Mouse (Mus musculus) testis, adult 2 months (tissue): Measurements from ENCODE around the gene 4933407L21Rik. TPM values are rescaled to one million over a fixed set of nuclear protein-coding genes. Genes with fewer than 3 reads are reported as not detected.
"Not testable (repeated sequence)": the region's sequence is repeated elsewhere in the genome, so short reads cannot be mapped to it uniquely, and the experiment has no call there.

ENCODE experiments used
- H3K27ac ChIP-seq: fragments of 200-500 bp; 2 replicates; pipeline ENCODE4 v1.5.1; 2012; ENCODE audit warnings: low read depth, low read length; ENCODE audit not compliant: control insufficient read depth, insufficient read depth
- H3K27me3 ChIP-seq: fragments of 200-500 bp; 2 replicates; pipeline ENCODE4 v1.6.1; 2012; ENCODE audit warnings: mild to moderate bottlenecking, low read length, moderate library complexity; ENCODE audit not compliant: control insufficient read depth, insufficient read depth
- H3K36me3 ChIP-seq: fragments of 200-500 bp; 2 replicates; pipeline ENCODE4 v1.6.1; 2012; ENCODE audit warnings: mild to moderate bottlenecking, low read length; ENCODE audit not compliant: control insufficient read depth, insufficient read depth
- H3K4me1 ChIP-seq: fragments of 200-500 bp; 2 replicates; pipeline ENCODE4 v1.6.1; 2012; ENCODE audit warnings: low read length; ENCODE audit not compliant: control insufficient read depth, insufficient read depth
- H3K4me3 ChIP-seq: fragments of 200-500 bp; 2 replicates; pipeline ENCODE4 v1.5.1; 2012; ENCODE audit warnings: low read depth, mild to moderate bottlenecking, low read length, moderate library complexity, mixed read lengths; ENCODE audit not compliant: control insufficient read depth
- CTCF ChIP-seq: fragments of 200-500 bp; IDR thresholded peaks from 2 replicates; pipeline ENCODE4 v1.5.1; 2012; ENCODE audit warnings: low read depth, mild to moderate bottlenecking, inconsistent platforms, low read length, moderate library complexity; ENCODE audit not compliant: control insufficient read depth, insufficient read depth, insufficient replicate concordance
- POLR2A ChIP-seq: fragments of 200-500 bp; IDR thresholded peaks from 2 replicates; pipeline ENCODE4 v1.6.1; 2012; ENCODE audit warnings: low read depth, mild to moderate bottlenecking, inconsistent platforms, low read length, moderate library complexity; ENCODE audit not compliant: control insufficient read depth
- polyA plus RNA-seq: library from polyadenylated mRNA; depleted of rRNA; stranded (reverse); fragments of >200 nt; gene quantifications from 2 replicates; pipeline ENCODE4 v1.2.3, GENCODE M21; 2012; rRNA removed

Gene 4933407L21Rik
- polyA plus RNA-seq, 1 experiment: 1.6 TPM

DNA sequence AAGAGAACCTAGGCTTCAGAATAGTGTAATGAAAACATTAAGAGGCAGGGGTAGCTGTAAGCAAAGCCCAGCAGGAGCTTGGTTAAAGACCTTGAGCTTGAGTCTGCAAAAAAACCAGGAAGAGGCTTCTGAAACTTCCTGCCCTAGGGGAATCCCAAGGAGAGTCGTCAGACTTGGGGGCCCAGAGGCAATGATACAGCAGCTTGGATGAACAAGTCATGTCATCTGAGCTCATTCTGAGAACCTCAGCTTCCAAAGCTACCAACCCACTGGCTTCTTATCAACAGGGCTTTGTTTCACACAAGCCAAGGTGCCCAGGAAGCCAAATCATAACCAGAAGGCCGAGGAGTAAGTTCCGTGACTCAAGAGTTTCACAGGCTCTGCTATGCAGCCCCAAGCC is 57.5 kb downstream of the 4933407L21Rik start:
- no peak overlapping the region for H3K27ac ChIP-seq
- no peaks in the 10 kb centered on the region for H3K27me3 ChIP-seq
- H3K4me3 ChIP-seq: no peak overlapping the region
- H3K36me3 ChIP-seq: no peaks in the 10 kb centered on the region
- H3K4me1 ChIP-seq: peaks cover 4% of the 10 kb centered on the region
- TF ChIP-seq CTCF: no peak
- TF ChIP-seq POLR2A: no peak

- Histone ChIP-seq H3K36me3 (no peaks in the 10 kb centered on the region), H3K4me3 (no peak overlapping the region), H3K4me1 (peaks cover 11% of the 10 kb centered on the region), H3K27me3 (no peaks in the 10 kb centered on the region), H3K27ac (no peak overlapping the region)
- no peak for TF ChIP-seq CTCF
- no peak for TF ChIP-seq POLR2A
These were observed 60.1 kb downstream of the 4933407L21Rik start for GRCm38 (mm10) chr1:85988351-85988750.

DNA sequence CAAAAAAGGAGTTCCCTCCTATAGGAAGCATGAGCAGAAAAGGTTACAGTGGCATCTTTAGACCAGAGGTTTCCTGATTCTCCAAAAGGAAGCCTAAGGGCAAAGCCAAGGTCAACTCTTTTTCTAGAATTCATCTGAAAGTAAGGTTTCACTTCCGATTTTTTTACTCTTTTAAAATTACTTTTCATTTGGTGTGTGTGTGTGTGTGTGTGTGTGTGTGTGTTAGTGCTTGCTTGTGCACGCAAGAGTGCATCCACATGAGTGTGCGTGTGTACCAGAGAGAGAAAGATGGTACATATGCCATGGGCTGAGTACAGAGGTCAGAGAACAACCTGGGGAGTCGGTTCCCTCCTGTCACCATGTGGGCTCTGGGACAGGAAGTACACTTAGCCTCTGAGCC is 60.6 kb downstream of the 4933407L21Rik start:
- not testable (repeated sequence) for H3K36me3 ChIP-seq, H3K27ac ChIP-seq, H3K27me3 ChIP-seq, H3K4me3 ChIP-seq
- H3K4me1 ChIP-seq: peaks cover 11% of the 10 kb centered on the region

Other genes with a start within 250 kb of the 4933407L21Rik start
- gene A630001G21Rik, start 149.8 kb upstream of the 4933407L21Rik start, polyA plus RNA-seq: 0.35 TPM in 1 of 2 replicates, not detected in the other
- 38.6 and 41.4 TPM in 2 replicates for gene Cab39, start 135.0 kb upstream of the 4933407L21Rik start, polyA plus RNA-seq
- gene Itm2c, start 34.2 kb upstream of the 4933407L21Rik start, polyA plus RNA-seq: 69.6 and 72.5 TPM in 2 replicates
- gene Gpr55, start 32.5 kb downstream of the 4933407L21Rik start, polyA plus RNA-seq: 4.2 and 5.2 TPM in 2 replicates
- 1,427 and 1,457 TPM in 2 replicates for gene Spata3, start 88.3 kb downstream of the 4933407L21Rik start, polyA plus RNA-seq
- 0.18 and 0.19 TPM in 2 replicates for gene 2810459M11Rik, start 117.4 kb downstream of the 4933407L21Rik start, polyA plus RNA-seq
- 34.6 and 44.0 TPM in 2 replicates for gene Psmd1, start 135.9 kb downstream of the 4933407L21Rik start, polyA plus RNA-seq
- 0.05 and 0.07 TPM in 2 replicates for gene Htr2b, start 183.5 kb downstream of the 4933407L21Rik start, polyA plus RNA-seq
- gene Gm21972, start 205.2 kb downstream of the 4933407L21Rik start, polyA plus RNA-seq: 2.6 and 3.1 TPM in 2 replicates
- 36.5 and 38.2 TPM in 2 replicates for gene Armc9, start 226.3 kb downstream of the 4933407L21Rik start, polyA plus RNA-seq